Mouse (Mus musculus) megakaryocyte, embryonic 14.5 days (primary cell): ENCODE measurements around the gene Atg10.

Source experiments
- FLI1 ChIP-seq: IDR thresholded peaks from 2 replicates; pipeline ENCODE4 v1.6.1; 2012; ENCODE audit warnings: low read length, inconsistent platforms, mixed read lengths
- GATA1 ChIP-seq: IDR thresholded peaks from 3 replicates; pipeline ENCODE4 v1.6.1; 2012; ENCODE audit warnings: mixed read lengths, low read length, inconsistent platforms, borderline replicate concordance

- no peak for TF ChIP-seq GATA1
- no peak for TF ChIP-seq FLI1
These were observed 28.6 kb upstream of the Atg10 start for GRCm38 (mm10) chr13:91252406-91252805.
